Mouse (Mus musculus): ENCODE results near the gene Pde4d. TPM values are rescaled to one million over a fixed set of nuclear protein-coding genes. Genes with fewer than 3 reads are reported as not detected.

The Pde4d gene
- polyA plus RNA-seq, 1 experiment from 2014 or later = 12.9 TPM

GRCm38 (mm10) chr13:108480451-108480850, 30.7 kb downstream of the Pde4d start:
- Histone ChIP-seq H3K36me3 (ENCODE audit: control insufficient read depth, insufficient read depth) (no peaks in the 10 kb centered on the region), H3K9ac (ENCODE audit: low read depth, low read length) (no peak overlapping the region), H3K4me3 (ENCODE audit: low read depth, low read length) (no peak overlapping the region), H3K27me3 (ENCODE audit: control insufficient read depth, insufficient read depth, low read depth, low read length) (no peaks in the 10 kb centered on the region), H3K9me3 (replicated peaks; ENCODE audit: control insufficient read depth, low read length) (no peaks in the 10 kb centered on the region), H3K27ac (ENCODE audit: low read length) (no peak overlapping the region), H3K4me2 (ENCODE audit: low read depth, low read length) (no peak overlapping the region), H3K4me1 (ENCODE audit: control insufficient read depth, low read depth, low read length) (no peaks in the 10 kb centered on the region)
- 71% methylated on average over 3 of the region's 3 CpGs for WGBS (ENCODE audit: insufficient replicate concordance)
- ATAC-seq (ENCODE audit: low read depth) = no peak

GRCm38 (mm10) chr13:108485036-108485435, 35.3 kb downstream of the Pde4d start:
- no peak overlapping the region for H3K4me2 ChIP-seq (ENCODE audit: low read depth, low read length)
- no peak overlapping the region for H3K4me3 ChIP-seq (ENCODE audit: low read depth, low read length)
- 55% methylated on average over 6 of the region's 6 CpGs for WGBS (ENCODE audit: insufficient replicate concordance)
- no peaks in the 10 kb centered on the region for H3K36me3 ChIP-seq (ENCODE audit: control insufficient read depth, insufficient read depth)
- no peaks in the 10 kb centered on the region for H3K9me3 ChIP-seq (replicated peaks; ENCODE audit: control insufficient read depth, low read length)
- H3K9ac ChIP-seq (ENCODE audit: low read depth, low read length) = no peak overlapping the region
- ATAC-seq (ENCODE audit: low read depth) = no peak
- no peaks in the 10 kb centered on the region for H3K27me3 ChIP-seq (ENCODE audit: control insufficient read depth, insufficient read depth, low read depth, low read length)
- H3K4me1 ChIP-seq (ENCODE audit: control insufficient read depth, low read depth, low read length) = no peaks in the 10 kb centered on the region
- H3K27ac ChIP-seq (ENCODE audit: low read length) = no peak overlapping the region

- 71% methylated on average over 3 of the region's 3 CpGs for WGBS (ENCODE audit: insufficient replicate concordance)
- no peak overlapping the region for H3K9ac ChIP-seq (ENCODE audit: low read depth, low read length)
- no peaks in the 10 kb centered on the region for H3K36me3 ChIP-seq (ENCODE audit: control insufficient read depth, insufficient read depth)
- H3K27me3 ChIP-seq (ENCODE audit: control insufficient read depth, insufficient read depth, low read depth, low read length) = no peaks in the 10 kb centered on the region
- H3K4me1 ChIP-seq (ENCODE audit: control insufficient read depth, low read depth, low read length) = no peaks in the 10 kb centered on the region
- H3K9me3 ChIP-seq (replicated peaks; ENCODE audit: control insufficient read depth, low read length) = no peaks in the 10 kb centered on the region
- no peak overlapping the region for H3K4me3 ChIP-seq (ENCODE audit: low read depth, low read length)
- H3K4me2 ChIP-seq (ENCODE audit: low read depth, low read length) = no peak overlapping the region
- no peak for ATAC-seq (ENCODE audit: low read depth)
- H3K27ac ChIP-seq (ENCODE audit: low read length) = no peak overlapping the region
These were observed 37.3 kb downstream of the Pde4d start for GRCm38 (mm10) chr13:108487066-108487465.

GRCm38 (mm10) chr13:108489825-108490224, 40.1 kb downstream of the Pde4d start:
- H3K9ac ChIP-seq (ENCODE audit: low read depth, low read length) = no peak overlapping the region
- no peaks in the 10 kb centered on the region for H3K4me1 ChIP-seq (ENCODE audit: control insufficient read depth, low read depth, low read length)
- no peak overlapping the region for H3K4me3 ChIP-seq (ENCODE audit: low read depth, low read length)
- H3K27me3 ChIP-seq (ENCODE audit: control insufficient read depth, insufficient read depth, low read depth, low read length) = no peaks in the 10 kb centered on the region
- H3K4me2 ChIP-seq (ENCODE audit: low read depth, low read length) = no peak overlapping the region
- no peaks in the 10 kb centered on the region for H3K9me3 ChIP-seq (replicated peaks; ENCODE audit: control insufficient read depth, low read length)
- no peak for ATAC-seq (ENCODE audit: low read depth)
- H3K36me3 ChIP-seq (ENCODE audit: control insufficient read depth, insufficient read depth) = no peaks in the 10 kb centered on the region
- no peak overlapping the region for H3K27ac ChIP-seq (ENCODE audit: low read length)

GRCm38 (mm10) chr13:108490872-108491271, 41.1 kb downstream of the Pde4d start:
- no peak for ATAC-seq (ENCODE audit: low read depth)
- H3K27ac ChIP-seq (ENCODE audit: low read length) = no peak overlapping the region
- H3K9me3 ChIP-seq (replicated peaks; ENCODE audit: control insufficient read depth, low read length) = no peaks in the 10 kb centered on the region
- 68% methylated on average over 2 of the region's 2 CpGs for WGBS (ENCODE audit: insufficient replicate concordance)
- no peaks in the 10 kb centered on the region for H3K4me1 ChIP-seq (ENCODE audit: control insufficient read depth, low read depth, low read length)
- no peaks in the 10 kb centered on the region for H3K36me3 ChIP-seq (ENCODE audit: control insufficient read depth, insufficient read depth)
- no peak overlapping the region for H3K4me2 ChIP-seq (ENCODE audit: low read depth, low read length)
- no peak overlapping the region for H3K4me3 ChIP-seq (ENCODE audit: low read depth, low read length)
- H3K9ac ChIP-seq (ENCODE audit: low read depth, low read length) = no peak overlapping the region
- H3K27me3 ChIP-seq (ENCODE audit: control insufficient read depth, insufficient read depth, low read depth, low read length) = no peaks in the 10 kb centered on the region

- Histone ChIP-seq H3K27ac (ENCODE audit: low read length) (no peak overlapping the region), H3K4me1 (ENCODE audit: control insufficient read depth, low read depth, low read length) (no peaks in the 10 kb centered on the region), H3K4me2 (ENCODE audit: low read depth, low read length) (no peak overlapping the region), H3K9ac (ENCODE audit: low read depth, low read length) (no peak overlapping the region), H3K4me3 (ENCODE audit: low read depth, low read length) (no peak overlapping the region), H3K9me3 (replicated peaks; ENCODE audit: control insufficient read depth, low read length) (no peaks in the 10 kb centered on the region), H3K36me3 (ENCODE audit: control insufficient read depth, insufficient read depth) (no peaks in the 10 kb centered on the region), H3K27me3 (ENCODE audit: control insufficient read depth, insufficient read depth, low read depth, low read length) (no peaks in the 10 kb centered on the region)
- ATAC-seq (ENCODE audit: low read depth) = no peak
These were observed 43.1 kb downstream of the Pde4d start for GRCm38 (mm10) chr13:108492886-108493285.

GRCm38 (mm10) chr13:108494365-108494764, 44.6 kb downstream of the Pde4d start:
- Histone ChIP-seq H3K4me1 (ENCODE audit: control insufficient read depth, low read depth, low read length) (no peaks in the 10 kb centered on the region), H3K4me2 (ENCODE audit: low read depth, low read length) (no peak overlapping the region), H3K4me3 (ENCODE audit: low read depth, low read length) (no peak overlapping the region), H3K27ac (ENCODE audit: low read length) (no peak overlapping the region), H3K36me3 (ENCODE audit: control insufficient read depth, insufficient read depth) (no peaks in the 10 kb centered on the region), H3K27me3 (ENCODE audit: control insufficient read depth, insufficient read depth, low read depth, low read length) (no peaks in the 10 kb centered on the region), H3K9ac (ENCODE audit: low read depth, low read length) (no peak overlapping the region), H3K9me3 (replicated peaks; ENCODE audit: control insufficient read depth, low read length) (no peaks in the 10 kb centered on the region)
- 38% methylated on average over 2 of the region's 2 CpGs for WGBS (ENCODE audit: insufficient replicate concordance)
- ATAC-seq (ENCODE audit: low read depth) = no peak

GRCm38 (mm10) chr13:108497768-108498167, 48.0 kb downstream of the Pde4d start:
- Histone ChIP-seq H3K4me1 (ENCODE audit: control insufficient read depth, low read depth, low read length) (no peaks in the 10 kb centered on the region), H3K27me3 (ENCODE audit: control insufficient read depth, insufficient read depth, low read depth, low read length) (no peaks in the 10 kb centered on the region), H3K4me2 (ENCODE audit: low read depth, low read length) (no peak overlapping the region), H3K9me3 (replicated peaks; ENCODE audit: control insufficient read depth, low read length) (no peaks in the 10 kb centered on the region), H3K36me3 (ENCODE audit: control insufficient read depth, insufficient read depth) (no peaks in the 10 kb centered on the region), H3K27ac (ENCODE audit: low read length) (no peak overlapping the region), H3K9ac (ENCODE audit: low read depth, low read length) (no peak overlapping the region), H3K4me3 (ENCODE audit: low read depth, low read length) (no peak overlapping the region)
- no peak for ATAC-seq (ENCODE audit: low read depth)
- WGBS (ENCODE audit: insufficient replicate concordance) = 36% methylated on average over 8 of the region's 8 CpGs

GRCm38 (mm10) chr13:108498247-108498743, 48.5 kb downstream of the Pde4d start:
- Histone ChIP-seq H3K36me3 (ENCODE audit: control insufficient read depth, insufficient read depth) (no peaks in the 10 kb centered on the region), H3K4me2 (ENCODE audit: low read depth, low read length) (0 out of 2 replicates have a peak overlapping the region, but pooled peaks have one; percentile 24), H3K27me3 (ENCODE audit: control insufficient read depth, insufficient read depth, low read depth, low read length) (no peaks in the 10 kb centered on the region), H3K4me3 (ENCODE audit: low read depth, low read length) (no peak overlapping the region), H3K4me1 (ENCODE audit: control insufficient read depth, low read depth, low read length) (no peaks in the 10 kb centered on the region), H3K9ac (ENCODE audit: low read depth, low read length) (no peak overlapping the region), H3K9me3 (replicated peaks; ENCODE audit: control insufficient read depth, low read length) (no peaks in the 10 kb centered on the region), H3K27ac (ENCODE audit: low read length) (no peak overlapping the region)
- no peak for ATAC-seq (ENCODE audit: low read depth)
- 36% methylated on average over 9 of the region's 9 CpGs for WGBS (ENCODE audit: insufficient replicate concordance)
